Mouse (Mus musculus) kidney, adult 8-10 months (tissue): Measurements from ENCODE around the gene Lrrc55.

ENCODE experiments used
- DNase-seq, 2 experiments: peaks; one replicate each; pipeline ENCODE4 v3.0.0; 2022

The Lrrc55 gene

GRCm38 (mm10) chr2:85129496-85129971, 67.5 kb downstream of the Lrrc55 start:
- peak; percentile 33 to 44 for DNase-seq

GRCm38 (mm10) chr2:85123869-85124535, 73.0 kb downstream of the Lrrc55 start:
- DNase-seq: peak in 1 of 2 experiments; percentile 66

GRCm38 (mm10) chr2:85123187-85123868, 73.7 kb downstream of the Lrrc55 start:
- peak in 1 of 2 experiments; percentile 25 for DNase-seq
